Mouse (Mus musculus) neural tube, embryonic 11.5 days (tissue): Measurements from ENCODE around the gene Elf1. TPM values are rescaled to one million over a fixed set of nuclear protein-coding genes. Genes with fewer than 3 reads are reported as not detected.

ENCODE experiments used
- ATAC-seq: fragments of 200-750 bp; cut with Nextera tagmentation; 2 replicates; pipeline ENCODE4 v1.8.0; 2017; ENCODE audit warnings: moderate number of reproducible peaks, mild to moderate bottlenecking, moderate TSS enrichment, moderate library complexity; ENCODE audit not compliant: insufficient read depth, low FRiP score, low TSS enrichment
- DNase-seq: peaks from one replicate; pipeline ENCODE4 v3.0.0-alpha.2; 2015; ENCODE audit warnings: low spot score
- H3K27ac ChIP-seq: fragments of 300-500 bp; sonication (generic); 2 replicates; pipeline ENCODE4 v1.5.1; 2014; ENCODE audit warnings: low read depth, mild to moderate bottlenecking, low read length
- H3K27me3 ChIP-seq: fragments of 300-500 bp; sonication (generic); 2 replicates; pipeline ENCODE4 v1.6.1; 2014; ENCODE audit warnings: mild to moderate bottlenecking, low read length, mixed read lengths; ENCODE audit not compliant: control insufficient read depth, insufficient read depth
- H3K36me3 ChIP-seq: fragments of 300-500 bp; sonication (generic); 2 replicates; pipeline ENCODE4 v1.6.1; 2014; ENCODE audit warnings: mild to moderate bottlenecking, low read length, moderate library complexity, mixed read lengths; ENCODE audit not compliant: control insufficient read depth, insufficient read depth
- H3K4me1 ChIP-seq: fragments of 300-500 bp; sonication (generic); 2 replicates; pipeline ENCODE4 v1.6.1; 2014; ENCODE audit warnings: low read length, mixed read lengths; ENCODE audit not compliant: control insufficient read depth, insufficient read depth
- H3K4me2 ChIP-seq: fragments of 300-500 bp; sonication (generic); 2 replicates; pipeline ENCODE4 v1.6.1; 2014; ENCODE audit warnings: low read depth, mild to moderate bottlenecking, moderate library complexity
- H3K4me3 ChIP-seq: fragments of 300-500 bp; sonication (generic); 2 replicates; pipeline ENCODE4 v1.5.1; 2014; ENCODE audit warnings: low read depth, low read length
- H3K9ac ChIP-seq: fragments of 300-500 bp; sonication (generic); 2 replicates; pipeline ENCODE4 v1.6.1; 2014; ENCODE audit warnings: mild to moderate bottlenecking, low read length
- H3K9me3 ChIP-seq: fragments of 300-500 bp; sonication (generic); 2 replicates; pipeline ENCODE4 v1.6.1; 2016; ENCODE audit warnings: low read length; ENCODE audit not compliant: control insufficient read depth
- WGBS: fragments of 180-500 bp; shearing (Covaris S2); extraction: QIAGEN DNeasy Blood & Tissue Kit; methylation state at CpG from one replicate; pipeline ENCODE4 v1.1.7; 2014; 5-methylcytosine and 5-hydroxymethylcytosine counted together
- polyA plus RNA-seq: library from polyadenylated mRNA; unstranded; fragments of >200 nt; fragmentation: Nextera tagmentation; extraction: Ambion mirVana; gene quantifications from 2 replicates; pipeline ENCODE4 v1.2.1, GENCODE M21; 2014

Elf1 gene
- polyA plus RNA-seq, 1 experiment from 2014 or later: 8.2 TPM

DNA sequence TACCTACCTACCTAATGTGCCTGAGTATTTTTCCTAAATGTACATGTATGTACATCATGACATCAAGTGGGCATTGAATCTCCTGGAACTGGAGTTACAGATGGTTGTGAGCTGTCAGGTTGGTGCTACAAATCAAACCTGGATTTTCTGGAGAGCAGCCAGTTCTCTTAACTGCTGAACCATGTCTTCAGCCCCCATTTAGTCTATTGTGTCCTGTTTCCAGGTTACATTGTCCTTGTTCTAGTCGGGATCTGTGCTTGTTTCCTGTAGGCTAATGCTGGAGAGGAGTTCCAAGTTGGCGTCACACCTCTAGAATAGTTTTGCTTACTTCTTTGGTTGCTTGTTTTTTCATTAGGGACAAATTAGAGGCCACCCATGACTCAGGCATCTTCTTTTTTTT is 124.9 kb downstream of the Elf1 start:
- Histone ChIP-seq H3K9ac (no peak overlapping the region), H3K36me3 (peaks cover 11% of the 10 kb centered on the region), H3K4me1 (no peaks in the 10 kb centered on the region), H3K4me2 (no peak overlapping the region), H3K4me3 (no peak overlapping the region), H3K9me3 (no peaks in the 10 kb centered on the region), H3K27me3 (no peaks in the 10 kb centered on the region), H3K27ac (no peak overlapping the region)
- 82% methylated on average over 2 of the region's 2 CpGs for WGBS
- DNase-seq: no peak
- ATAC-seq: no peak

DNA sequence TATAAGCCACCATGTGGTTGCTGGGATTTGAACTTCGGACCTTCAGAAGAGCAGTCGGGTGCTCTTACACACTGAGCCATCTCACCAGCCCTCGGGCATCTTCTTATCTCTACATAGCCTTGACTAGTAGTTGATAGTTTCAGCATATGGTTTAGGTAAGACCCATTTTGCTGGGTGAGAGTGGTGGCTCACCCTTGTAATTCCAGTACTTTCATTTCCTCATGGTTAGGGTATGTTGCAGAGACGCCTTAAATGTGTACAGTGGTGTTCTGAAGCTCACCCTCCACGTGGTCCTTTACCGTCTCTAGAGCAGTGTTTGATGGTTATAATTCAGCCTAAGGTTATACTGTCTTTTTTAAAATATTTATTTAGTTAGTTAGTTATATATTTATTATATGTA is 125.4 kb downstream of the Elf1 start:
- Histone ChIP-seq H3K4me3 (no peak overlapping the region), H3K4me2 (no peak overlapping the region), H3K36me3 (peaks cover 15% of the 10 kb centered on the region), H3K4me1 (no peaks in the 10 kb centered on the region), H3K27me3 (no peaks in the 10 kb centered on the region), H3K27ac (no peak overlapping the region), H3K9ac (no peak overlapping the region), H3K9me3 (no peaks in the 10 kb centered on the region)
- ATAC-seq: no peak
- DNase-seq: no peak
- 94% methylated on average over 6 of the region's 6 CpGs for WGBS

DNA sequence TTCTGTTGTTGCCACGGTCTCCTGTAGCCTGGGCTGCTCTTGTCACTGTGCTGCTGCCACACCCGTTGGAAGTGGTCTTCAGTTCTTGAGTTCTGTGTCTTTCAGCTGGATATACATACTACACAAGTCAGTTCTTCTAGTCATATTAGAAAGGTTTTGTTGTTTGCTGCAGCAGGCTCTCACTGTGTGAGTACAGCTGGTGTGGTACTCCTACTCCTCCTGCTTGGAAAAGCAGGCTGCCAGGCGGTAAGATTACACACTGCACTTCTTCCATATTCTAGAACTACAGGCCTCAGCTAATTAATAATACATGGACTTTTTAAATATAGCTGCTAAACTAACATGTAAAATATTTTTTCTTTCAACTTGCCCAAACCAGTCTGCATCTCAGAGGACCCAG is 125.9 kb downstream of the Elf1 start:
- H3K36me3 ChIP-seq: peaks cover 15% of the 10 kb centered on the region
- WGBS: 90% methylated on average over 3 of the region's 3 CpGs

DNA sequence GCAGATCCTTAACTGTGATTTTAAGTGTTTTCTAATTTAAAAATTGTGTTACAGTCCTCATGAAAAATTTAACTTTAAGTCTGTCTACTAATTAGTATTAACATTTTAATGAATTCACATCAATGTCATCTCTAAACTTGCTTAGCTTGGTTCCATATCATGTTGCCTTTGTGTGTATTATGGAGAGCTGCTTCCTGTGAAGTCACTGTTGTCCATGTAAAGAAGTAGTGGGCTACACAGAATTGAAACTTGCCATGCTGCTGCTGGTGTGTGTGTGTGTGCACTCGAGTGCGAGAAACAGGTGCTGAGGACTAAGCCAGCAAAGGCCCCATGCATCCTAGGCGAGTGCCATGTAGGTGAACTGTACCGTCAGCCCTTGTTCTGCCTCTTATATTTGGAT is 126.4 kb downstream of the Elf1 start:
- H3K4me1 ChIP-seq: no peaks in the 10 kb centered on the region
- no peaks in the 10 kb centered on the region for H3K27me3 ChIP-seq
- peaks cover 15% of the 10 kb centered on the region for H3K36me3 ChIP-seq
- no peak overlapping the region for H3K4me2 ChIP-seq
- no peak overlapping the region for H3K27ac ChIP-seq
- ATAC-seq: no peak
- no peak overlapping the region for H3K9ac ChIP-seq
- 99% methylated on average over 4 of the region's 4 CpGs for WGBS
- no peak overlapping the region for H3K4me3 ChIP-seq
- H3K9me3 ChIP-seq: no peaks in the 10 kb centered on the region
- DNase-seq: no peak

More for the DNA sequence above, 125.9 kb downstream of the Elf1 start:
- Histone ChIP-seq H3K4me1 (no peaks in the 10 kb centered on the region), H3K9me3 (no peaks in the 10 kb centered on the region), H3K4me3 (no peak overlapping the region), H3K27ac (no peak overlapping the region), H3K4me2 (no peak overlapping the region), H3K27me3 (no peaks in the 10 kb centered on the region), H3K9ac (no peak overlapping the region)
- ATAC-seq: no peak
- DNase-seq: no peak

DNA sequence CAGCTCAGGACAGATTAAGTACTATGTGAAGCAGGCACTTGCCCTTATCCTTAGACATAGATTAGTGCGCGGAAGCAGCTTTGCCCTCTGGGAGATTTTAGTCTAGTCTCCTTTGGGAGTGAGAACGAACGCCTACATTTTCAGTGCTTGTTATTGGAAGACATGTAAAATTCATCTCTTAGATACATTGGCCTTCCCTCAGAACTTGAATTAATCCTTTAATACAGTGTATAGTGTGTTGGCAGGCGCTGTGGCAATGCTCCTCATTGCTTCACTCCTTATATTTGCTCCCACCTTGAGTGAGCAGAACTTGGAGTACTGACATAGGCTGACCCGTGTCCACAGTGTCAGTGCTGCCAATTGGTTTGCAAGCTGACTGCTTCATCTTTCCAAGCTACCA is 127.3 kb downstream of the Elf1 start:
- ATAC-seq (no peak), DNase-seq (no peak)
- WGBS: 95% methylated on average over 6 of the region's 6 CpGs
- Histone ChIP-seq H3K27me3 (no peaks in the 10 kb centered on the region), H3K9ac (no peak overlapping the region), H3K4me2 (no peak overlapping the region), H3K4me3 (no peak overlapping the region), H3K4me1 (no peaks in the 10 kb centered on the region), H3K27ac (no peak overlapping the region), H3K36me3 (peaks cover 20% of the 10 kb centered on the region), H3K9me3 (no peaks in the 10 kb centered on the region)

DNA sequence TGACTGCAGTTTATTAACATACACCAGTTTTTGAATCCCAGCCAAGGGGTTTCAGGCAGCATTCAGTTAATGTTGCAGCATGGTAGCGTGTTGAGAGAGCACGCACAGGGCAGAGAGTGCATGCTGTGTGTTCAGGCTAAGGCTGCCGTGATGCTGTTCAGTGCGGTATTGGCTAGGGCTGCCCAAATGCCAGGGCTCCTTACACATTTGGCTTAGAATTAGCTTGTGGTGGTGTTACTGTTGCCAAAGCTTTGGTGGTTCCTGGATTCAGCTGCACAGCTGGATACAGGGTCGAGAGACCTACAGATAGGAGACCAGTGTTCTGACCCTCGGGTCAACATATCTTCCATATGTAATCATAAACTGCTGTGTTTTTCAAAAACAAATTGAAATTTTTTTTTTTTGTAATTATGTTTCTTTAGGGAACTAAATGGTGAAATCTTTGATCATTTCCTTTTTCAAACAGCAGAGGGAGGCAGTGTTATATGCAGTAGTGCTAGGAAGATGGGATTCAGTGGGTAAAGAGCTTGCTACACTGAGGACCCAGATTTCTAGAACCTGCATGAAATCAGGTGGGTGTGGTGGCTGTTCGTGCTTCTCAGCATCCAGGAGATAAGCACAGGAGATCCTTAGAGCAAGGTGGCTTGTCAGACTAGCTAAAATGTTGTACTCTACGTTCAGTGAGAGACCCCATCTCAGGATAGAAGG is 136.3 kb downstream of the Elf1 start:
- ATAC-seq (no peak), DNase-seq (no peak)
- no peaks in the 10 kb centered on the region for H3K9me3 ChIP-seq
- no peak overlapping the region for H3K4me2 ChIP-seq
- no peaks in the 10 kb centered on the region for H3K4me1 ChIP-seq
- H3K36me3 ChIP-seq: peaks cover 8% of the 10 kb centered on the region; the same call in 1 of the 2 replicates
- no peak overlapping the region for H3K27ac ChIP-seq
- 87% methylated on average over 8 of the region's 8 CpGs for WGBS
- H3K4me3 ChIP-seq: no peak overlapping the region
- no peaks in the 10 kb centered on the region for H3K27me3 ChIP-seq
- no peak overlapping the region for H3K9ac ChIP-seq

DNA sequence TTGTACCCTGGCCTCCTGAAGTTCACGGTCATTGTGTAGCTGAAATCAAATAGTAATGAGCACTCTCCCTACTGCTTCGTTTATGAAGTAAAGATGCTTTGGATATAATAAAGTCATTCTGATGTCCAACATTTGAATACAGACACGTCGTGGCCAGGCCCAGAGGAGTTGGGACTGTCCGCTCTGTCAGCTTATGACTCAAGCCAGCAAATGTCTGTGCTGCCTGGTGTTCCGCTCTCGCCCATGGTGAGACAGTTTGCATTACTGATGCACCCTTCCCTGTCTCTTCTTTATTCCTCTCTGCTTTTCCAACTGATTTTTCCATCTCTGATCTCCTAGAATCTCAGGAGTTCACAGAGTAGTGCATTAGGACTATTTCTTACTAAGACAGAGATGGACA is 138.8 kb downstream of the Elf1 start:
- no peak for ATAC-seq
- Histone ChIP-seq H3K9ac (no peak overlapping the region), H3K27ac (no peak overlapping the region), H3K36me3 (peaks cover 2% of the 10 kb centered on the region; the same call in 1 of the 2 replicates), H3K4me1 (no peaks in the 10 kb centered on the region), H3K4me2 (no peak overlapping the region), H3K4me3 (no peak overlapping the region), H3K9me3 (no peaks in the 10 kb centered on the region), H3K27me3 (no peaks in the 10 kb centered on the region)
- DNase-seq: no peak
- 91% methylated on average over 7 of the region's 7 CpGs for WGBS

DNA sequence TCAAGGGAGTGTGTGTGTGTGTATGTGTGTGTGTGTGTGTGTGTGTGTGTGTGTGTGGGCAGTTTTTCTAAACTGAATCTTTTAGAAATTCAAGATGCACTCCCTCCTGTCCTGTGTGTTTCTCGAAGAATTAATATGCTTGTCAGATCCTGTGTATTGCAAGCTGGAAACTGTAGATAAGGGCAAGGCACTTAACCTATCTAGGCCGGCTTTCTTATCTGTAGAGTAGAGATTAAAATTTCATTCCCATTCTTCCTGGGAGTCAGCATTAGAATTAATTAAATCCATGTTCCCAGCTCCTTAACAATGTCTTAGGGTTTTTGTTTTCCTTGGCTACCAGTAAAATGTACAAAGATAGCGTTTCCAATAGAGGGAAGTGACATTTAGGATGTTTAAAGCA is 140.1 kb downstream of the Elf1 start:
- Histone ChIP-seq H3K4me1 (no peaks in the 10 kb centered on the region), H3K27me3 (no peaks in the 10 kb centered on the region), H3K4me2 (no peak overlapping the region), H3K9me3 (no peaks in the 10 kb centered on the region), H3K27ac (no peak overlapping the region), H3K4me3 (no peak overlapping the region), H3K9ac (no peak overlapping the region), H3K36me3 (peaks cover 2% of the 10 kb centered on the region; the same call in 1 of the 2 replicates)
- 90% methylated on average over 3 of the region's 3 CpGs for WGBS
- ATAC-seq (no peak), DNase-seq (no peak)
